8 mouse cellular contexts compared by ENCODE assay signal in genomic region chr4:97564656-97565055, GRCm38 (mm10).
A peak's percentile ranks its signal among the peaks of the same experiment; 100 is the strongest.
DNase-seq lines count a peak whose midpoint lies in the region; ATAC-seq and TF ChIP-seq lines count a peak whose summit lies in the region.

No protein-coding gene starts in this region.

- WGBS in midbrain, embryonic 11.5 days: 38% methylated on average over 4 of the region's 4 CpGs
- 38% methylated on average over 4 of the region's 4 CpGs for WGBS in midbrain, embryonic 13.5 days
- 30% methylated on average over 4 of the region's 4 CpGs for WGBS in cerebellum, adult 2 months

- no peak for TF ChIP-seq POLR2A in cerebellum, adult 2 months (IDR thresholded peaks at IDR 0.05; ENCODE audit: borderline replicate concordance, insufficient read depth, low read length)

- no peaks in the 10 kb centered on the region for H3K4me1 ChIP-seq in midbrain, embryonic 11.5 days (ENCODE audit: control insufficient read depth, insufficient read depth, low read length)
- no peaks in the 10 kb centered on the region for H3K4me1 ChIP-seq in midbrain, embryonic 13.5 days (replicated peaks)
- H3K4me1 ChIP-seq in cerebellum, adult 2 months (ENCODE audit: control insufficient read depth, insufficient read depth, low read length): no peaks in the 10 kb centered on the region

- no peaks in the 10 kb centered on the region for H3K36me3 ChIP-seq in midbrain, embryonic 11.5 days (ENCODE audit: control insufficient read depth, insufficient read depth, low read length)
- no peaks in the 10 kb centered on the region for H3K36me3 ChIP-seq in midbrain, embryonic 13.5 days

- DNase-seq in adrenal gland, adult (ENCODE audit: inconsistent age in 2 of 2, low spot score in 1 of 2): peak; percentile 9 to 79
- DNase-seq in adrenal gland, postnatal 4 days (ENCODE audit: low spot score in 2 of 2): no peak
- peak; percentile 90 for DNase-seq in midbrain, embryonic 11.5 days (ENCODE audit: low spot score, missing footprints)
- peak; percentile 85 for DNase-seq in embryo, embryonic 10.5 days (ENCODE audit: low spot score)
- DNase-seq in kidney, postnatal 36 days: peak; percentile 16 to 41
- DNase-seq in cerebellum, adult 2 months: no peak

- H3K27me3 ChIP-seq in midbrain, embryonic 11.5 days (ENCODE audit: control insufficient read depth, insufficient read depth, low read length): no peaks in the 10 kb centered on the region
- no peaks in the 10 kb centered on the region for H3K27me3 ChIP-seq in midbrain, embryonic 13.5 days
- H3K27me3 ChIP-seq in cerebellum, adult 2 months (ENCODE audit: control insufficient read depth, insufficient read depth, low read length): no peaks in the 10 kb centered on the region

- peak; percentile 44; the same call in 1 of the 2 replicates for ATAC-seq in midbrain, embryonic 11.5 days (ENCODE audit: low FRiP score)
- no peak for ATAC-seq in midbrain, embryonic 13.5 days
- ATAC-seq in erythroblast, adult 5-6 weeks (replicated peaks; ENCODE audit: low FRiP score, poor library complexity, severe bottlenecking): no peak; the same call in 1 of the 2 replicates

- no peaks in the 10 kb centered on the region for H3K9me3 ChIP-seq in midbrain, embryonic 11.5 days (ENCODE audit: control insufficient read depth, low read length)
- H3K9me3 ChIP-seq in midbrain, embryonic 13.5 days: no peaks in the 10 kb centered on the region

- no peak; the same call in 1 of the 2 replicates for TF ChIP-seq CTCF in cerebellum, adult 2 months (IDR thresholded peaks at IDR 0.05; ENCODE audit: borderline replicate concordance, insufficient read depth, low read depth, low read length)

- H3K4me3 ChIP-seq in midbrain, embryonic 11.5 days (ENCODE audit: low read depth, low read length): no peak overlapping the region
- H3K4me3 ChIP-seq in midbrain, embryonic 13.5 days (replicated peaks): no peak overlapping the region
- H3K4me3 ChIP-seq in cerebellum, adult 2 months (replicated peaks; ENCODE audit: insufficient read depth, low read depth, low read length): no peak overlapping the region

- H3K4me2 ChIP-seq in midbrain, embryonic 11.5 days: no peak overlapping the region
- no peak overlapping the region for H3K4me2 ChIP-seq in midbrain, embryonic 13.5 days (replicated peaks)

- H3K9ac ChIP-seq in midbrain, embryonic 11.5 days (ENCODE audit: low read length): no peak overlapping the region
- no peak overlapping the region for H3K9ac ChIP-seq in midbrain, embryonic 13.5 days (replicated peaks)

- H3K27ac ChIP-seq in midbrain, embryonic 11.5 days (ENCODE audit: low read depth, low read length): no peak overlapping the region
- no peak overlapping the region for H3K27ac ChIP-seq in midbrain, embryonic 13.5 days
- no peak overlapping the region for H3K27ac ChIP-seq in cerebellum, adult 2 months (ENCODE audit: insufficient read depth, low read length)

Comparison
In these comparisons a context has a peak if more than half of its experiments do, and no peak if none do; other contexts are left out.
1. DNase-seq: peak in adrenal gland, adult (2 of 2), midbrain, embryonic 11.5 days (single experiment), embryo, embryonic 10.5 days (single experiment) and kidney, postnatal 36 days (2 of 2); none in adrenal gland, postnatal 4 days (0 of 2) and cerebellum, adult 2 months (0 of 2).